ENCODE assay signal across 9 mouse cellular contexts in the genomic region with DNA sequence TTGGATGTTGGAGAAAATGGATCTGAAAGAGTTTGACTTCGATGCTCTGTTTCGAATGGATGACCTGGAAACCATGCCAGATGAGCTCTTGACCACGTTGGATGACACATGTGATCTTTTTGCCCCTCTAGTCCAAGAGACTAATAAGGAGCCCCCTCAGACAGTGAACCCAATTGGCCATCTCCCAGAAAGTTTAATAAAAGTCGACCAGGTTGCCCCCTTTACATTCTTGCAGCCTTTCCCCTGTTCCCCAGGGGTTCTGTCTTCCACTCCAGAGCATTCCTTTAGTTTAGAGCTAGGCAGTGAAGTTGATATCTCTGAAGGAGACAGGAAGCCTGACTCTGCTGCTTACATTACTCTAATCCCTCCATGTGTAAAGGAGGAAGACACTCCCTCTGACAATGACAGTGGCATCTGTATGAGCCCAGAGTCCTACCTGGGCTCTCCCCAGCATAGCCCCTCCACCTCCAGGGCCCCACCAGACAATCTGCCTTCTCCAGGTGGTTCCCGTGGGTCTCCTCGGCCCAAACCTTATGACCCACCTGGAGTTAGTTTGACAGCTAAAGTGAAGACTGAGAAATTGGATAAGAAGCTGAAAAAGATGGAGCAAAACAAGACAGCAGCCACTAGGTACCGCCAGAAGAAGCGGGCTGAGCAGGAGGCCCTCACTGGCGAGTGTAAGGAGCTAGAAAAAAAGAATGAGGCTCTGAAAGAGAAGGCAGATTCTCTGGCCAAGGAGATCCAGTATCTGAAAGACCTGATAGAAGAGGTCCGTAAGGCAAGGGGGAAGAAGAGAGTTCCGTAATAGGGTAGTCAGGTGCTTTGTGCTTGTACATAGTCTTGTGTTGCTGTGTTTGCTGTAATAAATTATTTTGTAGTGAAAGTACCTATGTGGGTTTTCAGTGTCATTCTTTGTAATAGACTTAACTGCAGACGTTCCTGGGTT. TPM values are rescaled to one million over a fixed set of nuclear protein-coding genes. Genes with fewer than 3 reads are reported as not detected.
A peak's percentile ranks its signal among the peaks of the same experiment; 100 is the strongest.
DNase-seq lines count a peak whose midpoint lies in the region; ATAC-seq lines count a peak whose summit lies in the region.
"Had no signal": no experiment of that assay in that cellular context is flagged by ENCODE, and none has a peak within 500 bp of the region (broad histone marks: within the 10 kb centered on the region; RNA-seq: fewer than 3 reads in every experiment).

No protein-coding gene starts in this region.

- no peak for ATAC-seq in forebrain, embryonic 11.5 days (replicated peaks; ENCODE audit: low FRiP score)
- no peak for ATAC-seq in liver, embryonic 13.5 days (ENCODE audit: low read depth)
- no peak for ATAC-seq in megakaryocyte progenitor cell, adult 5-6 weeks (replicated peaks; ENCODE audit: poor library complexity)
- ATAC-seq in frontal cortex, adult (ENCODE audit: low TSS enrichment), result no peak
- ATAC-seq: Patski had no signal

- DNase-seq in gastrocnemius, adult 18-20 months (ENCODE audit: low spot score), result peak; percentile 6
- DNase-seq in gastrocnemius, postnatal 25 days, result no peak
- peak; percentile 40 for DNase-seq in B cell, adult 2 months
- no peak for DNase-seq in forebrain, embryonic 11.5 days (ENCODE audit: low spot score)
- no peak for DNase-seq in liver, embryonic 13.5 days
- no peak for DNase-seq in left cerebral cortex, adult 8-10 months (ENCODE audit: low spot score in 2 of 2)

- H3K27ac ChIP-seq in forebrain, embryonic 11.5 days (ENCODE audit: low read depth, low read length), result peak overlapping the region; percentile 93
- peak overlapping the region; percentile 99 for H3K27ac ChIP-seq in liver, embryonic 13.5 days

- WGBS in forebrain, embryonic 11.5 days, result 70% methylated on average over 12 of the region's 12 CpGs
- WGBS in liver, embryonic 13.5 days (ENCODE audit: insufficient replicate concordance), result 48% methylated on average over 12 of the region's 12 CpGs

- peak overlapping the region; percentile 99 for H3K4me3 ChIP-seq in forebrain, embryonic 11.5 days (ENCODE audit: low read depth, low read length)
- H3K4me3 ChIP-seq in liver, embryonic 13.5 days (replicated peaks), result peak overlapping the region; percentile 79

- peaks cover 13% of the 10 kb centered on the region; the same call in 1 of the 2 replicates for H3K36me3 ChIP-seq in forebrain, embryonic 11.5 days (ENCODE audit: control insufficient read depth, insufficient read depth, low read length)
- peaks cover 71% of the 10 kb centered on the region for H3K36me3 ChIP-seq in liver, embryonic 13.5 days

- peak overlapping the region; percentile 97 for H3K4me2 ChIP-seq in forebrain, embryonic 11.5 days (ENCODE audit: low read depth, low read length, severe bottlenecking)
- peak overlapping the region; percentile 94 for H3K4me2 ChIP-seq in liver, embryonic 13.5 days

- no peaks in the 10 kb centered on the region for H3K9me3 ChIP-seq in forebrain, embryonic 11.5 days (ENCODE audit: control insufficient read depth, low read length)
- H3K9me3 ChIP-seq in liver, embryonic 13.5 days (replicated peaks), result no peaks in the 10 kb centered on the region

- no peaks in the 10 kb centered on the region for H3K27me3 ChIP-seq in forebrain, embryonic 11.5 days (ENCODE audit: control insufficient read depth, insufficient read depth, low read length)
- H3K27me3 ChIP-seq in liver, embryonic 13.5 days, result no peaks in the 10 kb centered on the region
- H3K27me3 ChIP-seq: Patski had no signal

- H3K9ac ChIP-seq in forebrain, embryonic 11.5 days (ENCODE audit: low read length), result peak overlapping the region; percentile 99
- H3K9ac ChIP-seq in liver, embryonic 13.5 days, result peak overlapping the region; percentile 99

- H3K4me1 ChIP-seq in forebrain, embryonic 11.5 days (replicated peaks; ENCODE audit: control insufficient read depth, insufficient read depth, low read length), result peaks cover 14% of the 10 kb centered on the region
- peaks cover 77% of the 10 kb centered on the region for H3K4me1 ChIP-seq in liver, embryonic 13.5 days (replicated peaks)

RNA-seq across cellular contexts. Expression of gene Atf4, which starts 1.9 kb away (rescaled TPM):
- 100 to 1,000 TPM; 141 to 165 TPM for total RNA-seq in gastrocnemius, adult 18-20 months (2021)
- 100 to 1,000 TPM; 107 to 114 TPM for total RNA-seq in gastrocnemius, postnatal 25 days (2021)
- polyA plus RNA-seq in forebrain, embryonic 11.5 days (2014; fragmentation: Nextera tagmentation; extraction: Ambion mirVana), result 139 and 144 TPM in 2 replicates
- polyA plus RNA-seq in liver, embryonic 13.5 days (2015; fragmentation: Nextera tagmentation; extraction: Ambion mirVana), result 138 and 152 TPM in 2 replicates
- total RNA-seq in megakaryocyte progenitor cell, adult 5-6 weeks (2015), result 218 and 306 TPM in 2 replicates
- total RNA-seq in megakaryocyte progenitor cell, adult 5-6 weeks (2017), result 305 and 370 TPM in 2 replicates
- 100 to 1,000 TPM in 3 of 4 experiments, 10 to 100 TPM in 1; 98.1 to 118 (median 107) TPM for total RNA-seq in left cerebral cortex, adult 8-10 months (2022)

RNA-seq across cellular contexts. Expression of gene Rps19bp1, which starts 7.2 kb away (rescaled TPM):
- total RNA-seq in gastrocnemius, adult 18-20 months (2021), result 10 to 100 TPM; 10.8 to 15.3 TPM
- total RNA-seq in gastrocnemius, postnatal 25 days (2021), result 10 to 100 TPM in 1 of 2 experiments, 1 to 10 TPM in 1; 9.9 to 11.2 TPM
- 69.1 and 69.4 TPM in 2 replicates for polyA plus RNA-seq in forebrain, embryonic 11.5 days (2014; fragmentation: Nextera tagmentation; extraction: Ambion mirVana)
- polyA plus RNA-seq in liver, embryonic 13.5 days (2015; fragmentation: Nextera tagmentation; extraction: Ambion mirVana), result 39.6 and 41.9 TPM in 2 replicates
- 65.0 and 68.9 TPM in 2 replicates for total RNA-seq in megakaryocyte progenitor cell, adult 5-6 weeks (2015)
- 19.5 and 43.8 TPM in 2 replicates for total RNA-seq in megakaryocyte progenitor cell, adult 5-6 weeks (2017)
- total RNA-seq in left cerebral cortex, adult 8-10 months (2022), result 10 to 100 TPM; 32.5 to 39.3 (median 38.4) TPM

RNA-seq across cellular contexts. Expression of gene AC140267.1, which starts 21.3 kb away (rescaled TPM):
- total RNA-seq in gastrocnemius, adult 18-20 months (2021), result 1 to 10 TPM; 7.1 to 9.7 TPM
- 1 to 10 TPM; 4.0 to 7.5 TPM for total RNA-seq in gastrocnemius, postnatal 25 days (2021)
- not detected in 2 replicates for polyA plus RNA-seq in forebrain, embryonic 11.5 days (2014; fragmentation: Nextera tagmentation; extraction: Ambion mirVana)
- not detected in 2 replicates for polyA plus RNA-seq in liver, embryonic 13.5 days (2015; fragmentation: Nextera tagmentation; extraction: Ambion mirVana)
- total RNA-seq in megakaryocyte progenitor cell, adult 5-6 weeks (2015), result 1.6 and 8.0 TPM in 2 replicates
- not detected in 2 replicates for total RNA-seq in megakaryocyte progenitor cell, adult 5-6 weeks (2017)
- total RNA-seq in left cerebral cortex, adult 8-10 months (2022), result 10 to 100 TPM in 2 of 4 experiments, 1 to 10 TPM in 2; 6.0 to 10.8 (median 9.5) TPM
- polyA plus RNA-seq: Patski had no signal

RNA-seq across cellular contexts. Expression of gene Mief1, which starts 23.1 kb away (rescaled TPM):
- 10 to 100 TPM; 20.4 to 23.0 TPM for total RNA-seq in gastrocnemius, adult 18-20 months (2021)
- 10 to 100 TPM; 19.5 to 23.2 TPM for total RNA-seq in gastrocnemius, postnatal 25 days (2021)
- 47.0 and 47.1 TPM in 2 replicates for polyA plus RNA-seq in forebrain, embryonic 11.5 days (2014; fragmentation: Nextera tagmentation; extraction: Ambion mirVana)
- polyA plus RNA-seq in liver, embryonic 13.5 days (2015; fragmentation: Nextera tagmentation; extraction: Ambion mirVana), result 18.4 and 21.5 TPM in 2 replicates
- 18.0 and 18.2 TPM in 2 replicates for total RNA-seq in megakaryocyte progenitor cell, adult 5-6 weeks (2015)
- total RNA-seq in megakaryocyte progenitor cell, adult 5-6 weeks (2017), result 21.4 and 25.7 TPM in 2 replicates
- 10 to 100 TPM; 30.2 to 33.7 (median 30.9) TPM for total RNA-seq in left cerebral cortex, adult 8-10 months (2022)

RNA-seq across cellular contexts. Expression of gene Cacna1i, which starts 30.1 kb away (rescaled TPM):
- total RNA-seq in gastrocnemius, adult 18-20 months (2021), result under 1 TPM; 0.21 TPM
- total RNA-seq in gastrocnemius, postnatal 25 days (2021), result under 1 TPM; 0.11 to 0.43 TPM
- 0.12 and 0.17 TPM in 2 replicates for polyA plus RNA-seq in forebrain, embryonic 11.5 days (2014; fragmentation: Nextera tagmentation; extraction: Ambion mirVana)
- polyA plus RNA-seq in liver, embryonic 13.5 days (2015; fragmentation: Nextera tagmentation; extraction: Ambion mirVana), result not detected in 2 replicates
- total RNA-seq in megakaryocyte progenitor cell, adult 5-6 weeks (2015), result not detected in 2 replicates
- not detected in 2 replicates for total RNA-seq in megakaryocyte progenitor cell, adult 5-6 weeks (2017)
- 10 to 100 TPM; 64.3 to 80.9 (median 66.4) TPM for total RNA-seq in left cerebral cortex, adult 8-10 months (2022)

Comparison
In these comparisons a context has a peak if more than half of its experiments do, and no peak if none do; other contexts are left out.
1. DNase-seq: peak in gastrocnemius, adult 18-20 months (single experiment) and B cell, adult 2 months (2 of 2); none in gastrocnemius, postnatal 25 days (single experiment), forebrain, embryonic 11.5 days (single experiment), liver, embryonic 13.5 days (single experiment) and left cerebral cortex, adult 8-10 months (0 of 2).